Mouse (Mus musculus): ENCODE results near the gene Plekha6. TPM values are rescaled to one million over a fixed set of nuclear protein-coding genes. Genes with fewer than 3 reads are reported as not detected.

Gene Plekha6
- polyA plus RNA-seq (2015; fragmentation: Nextera tagmentation; extraction: Ambion mirVana), result 0.69 and 0.84 TPM in 2 replicates

DNA sequence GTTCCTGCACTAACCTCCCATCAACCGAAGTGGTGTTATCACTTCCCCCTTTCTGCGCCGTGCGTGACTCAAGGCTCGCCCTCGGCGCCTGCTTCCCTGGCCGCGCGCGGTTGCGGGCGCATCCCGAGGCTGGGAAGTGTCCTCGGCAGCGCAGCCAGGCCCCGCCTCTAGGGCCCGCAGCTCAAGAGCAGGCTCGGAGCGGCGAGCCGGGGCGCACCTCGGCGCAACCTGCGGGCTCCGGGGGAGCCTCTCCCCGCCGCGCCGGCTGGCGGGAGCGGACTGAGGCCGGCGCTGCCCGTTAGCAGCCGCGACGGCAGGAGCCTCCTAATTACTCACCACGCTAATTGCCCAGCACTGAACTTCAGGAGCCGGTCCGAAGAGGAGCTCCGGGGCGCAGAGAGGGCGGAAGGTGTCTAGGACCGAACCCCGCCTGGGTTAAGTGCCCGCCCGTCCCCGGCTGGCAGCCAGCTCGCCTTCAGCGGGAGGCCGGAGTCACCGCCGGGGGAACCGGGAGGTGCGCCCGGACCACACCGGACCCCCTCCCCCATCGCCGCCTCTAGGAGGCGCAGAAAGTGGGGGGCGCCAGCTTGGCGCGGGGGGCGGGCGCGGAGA, at the start of gene Plekha6:
Plekha6 (plus strand) TSS at position 391 of the 612 bp plus-strand sequence.

DNA sequence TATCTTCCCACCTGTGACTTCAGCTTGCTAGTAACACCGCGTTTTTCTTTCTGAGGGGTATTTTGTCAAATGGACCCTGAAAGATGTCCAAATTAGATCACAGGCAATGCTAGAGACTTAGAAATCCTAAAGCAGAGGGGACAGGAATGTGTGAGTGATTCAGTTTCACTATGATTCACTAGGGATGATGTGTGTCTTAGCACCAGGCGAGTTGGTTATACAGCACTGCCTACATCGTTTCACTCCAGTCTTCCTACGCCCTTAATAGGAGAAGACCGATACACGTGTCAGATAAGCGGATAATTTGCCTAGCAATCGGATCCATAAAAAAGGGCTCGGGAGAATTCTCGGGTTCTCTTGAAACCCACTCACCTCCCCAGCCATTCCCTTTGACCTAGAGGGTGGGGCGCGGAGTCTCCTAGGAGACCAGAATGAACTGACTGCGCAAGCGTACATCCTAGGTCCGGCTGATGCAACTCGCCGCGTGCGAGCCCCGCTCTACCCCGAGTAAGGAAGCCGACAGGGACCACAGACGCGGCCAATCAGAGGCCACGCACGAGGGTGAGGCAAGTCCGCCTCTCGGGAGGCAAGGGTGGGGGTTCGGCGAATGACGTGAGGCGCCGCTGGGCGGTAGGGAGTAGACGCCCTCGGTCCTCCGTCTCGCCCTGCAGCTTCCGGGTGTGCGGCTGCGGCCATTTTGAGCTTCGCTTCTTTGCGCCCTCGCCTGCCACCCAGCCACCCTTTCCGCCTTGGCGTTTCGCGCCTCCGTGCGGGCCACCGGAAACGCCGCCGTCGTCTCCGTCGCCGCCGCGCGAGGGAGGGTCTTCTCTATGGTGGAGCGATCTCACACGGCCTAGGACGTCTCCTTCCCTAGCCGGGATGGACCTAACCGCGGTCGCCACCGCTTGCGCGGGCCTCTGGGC, 33.1 kb upstream of the Plekha6 start, which contains the start of gene Ppp1r15b:
Ppp1r15b (plus strand) TSS at position 506 of the 923 bp plus-strand sequence.

DNA sequence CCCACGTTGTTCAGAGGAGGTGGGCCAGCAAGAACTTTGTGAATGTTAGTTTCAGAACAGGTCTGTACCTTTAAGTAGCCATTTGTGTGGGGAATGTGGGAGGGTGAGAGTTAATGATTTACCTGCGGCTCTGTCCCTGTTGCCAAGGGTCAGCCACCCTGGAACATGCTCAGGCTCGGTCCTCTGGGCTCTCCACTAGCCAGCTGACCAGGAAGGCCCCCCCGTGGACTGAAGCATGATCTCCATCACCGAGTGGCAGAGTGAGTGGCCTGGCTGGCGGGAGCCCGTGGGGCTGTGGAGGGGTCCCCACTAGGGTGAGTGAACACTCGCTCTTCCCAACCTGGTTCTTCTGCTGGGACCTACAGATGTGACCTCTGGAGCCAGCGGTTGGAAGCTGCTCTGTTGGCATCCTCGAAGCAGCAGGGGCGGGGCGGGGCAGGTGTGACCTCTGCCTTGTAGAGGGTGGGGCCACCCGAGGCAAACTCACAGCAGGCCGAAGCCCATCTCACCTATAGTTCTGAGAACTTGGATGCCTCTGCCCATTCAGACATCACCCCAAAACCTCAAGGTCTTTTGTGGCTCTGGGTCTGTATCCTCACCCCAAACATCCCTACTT, 145.8 kb downstream of the Plekha6 start, which contains the start of gene Golt1a:
Golt1a (plus strand) TSS at position 149 of the 616 bp plus-strand sequence.

DNA sequence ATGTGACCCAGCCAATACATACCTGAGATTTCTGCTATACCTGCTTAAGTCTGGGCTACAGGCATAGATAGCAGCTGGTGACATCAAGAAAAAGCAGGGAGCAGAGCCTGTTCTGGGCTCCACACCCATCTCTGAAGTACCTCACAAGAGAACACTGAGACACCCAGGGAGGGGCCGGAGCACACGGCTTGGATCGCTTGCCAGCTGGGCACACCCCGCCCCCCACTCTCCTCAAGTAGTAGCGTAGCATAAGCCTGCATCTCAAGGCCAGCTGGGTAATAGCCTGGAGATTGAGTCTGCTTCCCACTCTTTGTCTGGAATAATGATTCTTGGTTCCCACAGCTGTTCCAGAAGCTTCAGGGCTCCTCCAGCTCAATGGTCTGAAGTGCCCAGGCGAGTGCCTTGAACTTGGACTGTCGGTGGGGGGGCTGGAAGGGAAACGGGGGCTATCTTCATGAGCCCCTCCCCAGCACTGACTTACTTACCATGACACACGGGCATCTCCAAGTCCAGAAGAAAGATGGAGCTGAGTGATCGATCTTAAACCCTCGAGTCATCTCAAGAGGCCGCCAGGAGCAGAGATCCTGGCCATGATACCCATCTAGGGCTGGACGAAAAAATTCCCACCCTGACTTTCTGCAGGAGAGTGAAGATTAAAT, 157.4 kb downstream of the Plekha6 start, which contains the start of gene Kiss1:
Kiss1 (plus strand) TSS at position 609 of the 659 bp plus-strand sequence.

DNA sequence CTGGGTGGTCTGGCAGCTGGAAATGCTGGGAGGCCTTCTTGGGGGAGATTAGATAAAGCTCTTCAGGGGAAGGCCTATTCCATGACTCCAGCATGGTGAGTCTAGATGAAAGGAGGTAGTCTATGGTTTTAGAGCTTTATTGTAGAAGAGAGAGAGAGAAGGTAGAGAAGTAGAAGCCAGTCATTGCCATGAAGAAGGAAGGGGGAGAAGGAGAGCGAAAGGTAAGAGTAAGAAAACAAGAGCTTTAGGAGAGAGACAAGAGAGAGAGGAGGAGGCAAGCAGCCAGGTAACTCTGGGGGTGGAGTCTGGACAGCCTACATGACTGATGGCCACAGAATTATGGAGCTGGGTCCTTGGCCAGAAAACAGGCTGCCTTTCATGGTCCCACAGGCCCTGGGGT, 186.2 kb downstream of the Plekha6 start, which contains the start of gene Ren1:
Ren1 (plus strand) TSS at position 301 of the 400 bp plus-strand sequence.

Other genes starting within 250 kb of the Plekha6 start
- 13.2 and 15.2 TPM in 2 replicates for gene Mdm4, start 133.6 kb upstream of the Plekha6 start, polyA plus RNA-seq (2015; fragmentation: Nextera tagmentation; extraction: Ambion mirVana)
- 8.5 and 11.1 TPM in 2 replicates for gene Pik3c2b, start 118.5 kb upstream of the Plekha6 start, polyA plus RNA-seq (2015; fragmentation: Nextera tagmentation; extraction: Ambion mirVana)
- 15.8 and 17.5 TPM in 2 replicates for gene Ppp1r15b, start 33.1 kb upstream of the Plekha6 start, polyA plus RNA-seq (2015; fragmentation: Nextera tagmentation; extraction: Ambion mirVana)
- gene Golt1a, start 145.6 kb downstream of the Plekha6 start, polyA plus RNA-seq (2015; fragmentation: Nextera tagmentation; extraction: Ambion mirVana), result not detected in 2 replicates
- not detected in 2 replicates for gene Kiss1, start 157.7 kb downstream of the Plekha6 start, polyA plus RNA-seq (2015; fragmentation: Nextera tagmentation; extraction: Ambion mirVana)
- 0.12 TPM in 1 of 2 replicates, not detected in the other for gene Ren1, start 186.3 kb downstream of the Plekha6 start, polyA plus RNA-seq (2015; fragmentation: Nextera tagmentation; extraction: Ambion mirVana)
- 0.09 and 0.12 TPM in 2 replicates for gene Etnk2, start 199.4 kb downstream of the Plekha6 start, polyA plus RNA-seq (2015; fragmentation: Nextera tagmentation; extraction: Ambion mirVana)